Mouse (Mus musculus): Measurements from ENCODE around the gene Phospho1.

DNA sequence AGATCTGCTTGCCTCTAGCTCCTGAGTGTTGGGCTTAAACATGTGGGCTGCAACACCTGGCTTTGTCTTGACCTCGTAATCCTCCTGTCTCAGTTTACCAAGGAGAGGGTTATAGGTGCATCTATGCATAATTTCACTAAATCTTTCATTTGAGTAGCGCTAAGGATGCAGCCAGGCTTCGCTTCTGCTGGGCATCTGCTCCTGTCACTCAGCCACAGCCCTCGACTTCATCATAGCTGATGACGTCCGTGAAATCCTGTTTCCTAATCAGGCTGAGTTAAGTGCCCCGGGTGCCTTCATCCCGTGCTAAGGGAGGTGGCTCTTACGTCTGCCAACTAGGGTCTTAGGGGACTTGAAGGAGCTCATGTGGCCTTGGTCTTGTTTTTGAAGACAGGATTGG is 40.3 kb upstream of the Phospho1 start:
- no peak for TF ChIP-seq CTCF (IDR thresholded peaks at IDR 0.05; ENCODE audit: extremely low read depth, insufficient read depth, insufficient read length, insufficient replicate concordance)
- no peak for TF ChIP-seq POLR2A (IDR thresholded peaks at IDR 0.05; ENCODE audit: low read depth, low read length)

Data from spleen, adult 2 months (tissue).